Mouse (Mus musculus): ENCODE results near the gene Fbxo39. TPM values are rescaled to one million over a fixed set of nuclear protein-coding genes. Genes with fewer than 3 reads are reported as not detected.

Gene Fbxo39
- total and polyA plus RNA-seq, 2 experiments from 2014 or later, result not detected

DNA sequence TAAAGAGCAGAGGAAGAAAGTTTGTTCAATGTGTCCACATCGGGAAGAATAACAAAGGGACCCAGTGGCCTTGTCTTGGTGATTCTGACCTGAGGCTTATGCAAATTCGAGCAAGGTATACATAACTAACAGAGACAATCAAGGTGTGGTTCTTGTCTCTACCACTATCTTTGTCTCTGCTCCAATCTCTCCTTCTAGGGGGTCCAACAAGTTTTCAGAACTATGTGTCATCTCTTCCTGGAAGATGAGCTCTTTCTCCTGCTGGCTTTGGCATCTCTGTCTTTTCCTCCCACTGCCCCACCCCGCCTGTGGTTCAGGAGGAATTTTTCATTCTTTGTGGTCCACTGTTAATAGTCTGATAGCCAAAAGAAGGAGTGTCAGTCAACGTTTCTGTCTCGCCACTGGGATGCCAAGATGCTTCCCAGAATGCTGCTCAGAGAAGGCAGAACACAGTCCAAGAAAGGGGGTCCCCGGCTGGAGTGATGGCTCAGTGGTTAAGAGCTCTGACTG lies 28.2 kb upstream of the Fbxo39 start:
- ATAC-seq (ENCODE audit: insufficient read depth, low read depth) (no peak), DNase-seq (ENCODE audit: low spot score) (no peak)
- H3K27me3 ChIP-seq (ENCODE audit: control insufficient read depth, insufficient read depth, low read length), result no peaks in the 10 kb centered on the region
- no peak for TF ChIP-seq CTCF (IDR thresholded peaks at IDR 0.05; ENCODE audit: low read depth)
- TF ChIP-seq EP300 (IDR thresholded peaks at IDR 0.05; ENCODE audit: low read depth), result no peak
- no peaks in the 10 kb centered on the region for H3K9me3 ChIP-seq (replicated peaks; ENCODE audit: control insufficient read depth, low read length)
- H3K4me1 ChIP-seq (ENCODE audit: control insufficient read depth, insufficient read depth), result no peaks in the 10 kb centered on the region
- no peaks in the 10 kb centered on the region for H3K36me3 ChIP-seq (replicated peaks; ENCODE audit: control insufficient read depth, insufficient read depth, low read length)
- no peak overlapping the region for H3K4me2 ChIP-seq (ENCODE audit: low read depth, low read length)
- H3K4me3 ChIP-seq (ENCODE audit: low read depth, low read length), result no peak overlapping the region
- no peak overlapping the region for H3K9ac ChIP-seq (replicated peaks; ENCODE audit: low read depth, low read length)
- 68% methylated on average over 6 of the region's 6 CpGs for WGBS
- no peak overlapping the region for H3K27ac ChIP-seq (ENCODE audit: low read depth)

DNA sequence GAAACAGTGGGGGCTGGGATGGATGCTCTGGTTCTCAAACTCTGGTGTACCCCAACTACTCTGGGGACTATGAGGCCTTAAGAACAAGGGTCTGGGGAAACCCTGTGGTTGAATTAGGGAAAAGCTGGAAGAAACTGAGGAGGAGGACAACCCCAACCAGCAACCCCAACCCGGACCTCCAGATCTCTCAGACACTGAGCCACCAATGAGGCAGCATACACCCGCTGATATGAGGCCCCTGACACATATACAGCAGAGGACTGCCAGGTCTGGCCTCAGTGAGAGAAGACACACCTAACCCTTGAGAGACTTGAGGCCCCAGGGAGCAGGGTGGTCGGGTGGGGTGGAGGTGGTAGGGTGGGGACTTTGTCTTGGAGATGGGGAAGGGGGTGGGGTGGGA lies 27.6 kb upstream of the Fbxo39 start:
- H3K9me3 ChIP-seq (replicated peaks; ENCODE audit: control insufficient read depth, low read length), result no peaks in the 10 kb centered on the region
- no peak overlapping the region for H3K9ac ChIP-seq (replicated peaks; ENCODE audit: low read depth, low read length)
- DNase-seq (ENCODE audit: low spot score) (no peak), ATAC-seq (ENCODE audit: insufficient read depth, low read depth) (no peak)
- no peaks in the 10 kb centered on the region for H3K36me3 ChIP-seq (replicated peaks; ENCODE audit: control insufficient read depth, insufficient read depth, low read length)
- no peak overlapping the region for H3K27ac ChIP-seq (ENCODE audit: low read depth)
- H3K27me3 ChIP-seq (ENCODE audit: control insufficient read depth, insufficient read depth, low read length), result no peaks in the 10 kb centered on the region
- H3K4me1 ChIP-seq (ENCODE audit: control insufficient read depth, insufficient read depth), result no peaks in the 10 kb centered on the region
- no peak overlapping the region for H3K4me2 ChIP-seq (ENCODE audit: low read depth, low read length)
- TF ChIP-seq CTCF (IDR thresholded peaks at IDR 0.05; ENCODE audit: low read depth), result no peak
- TF ChIP-seq EP300 (IDR thresholded peaks at IDR 0.05; ENCODE audit: low read depth), result no peak
- H3K4me3 ChIP-seq (ENCODE audit: low read depth, low read length), result no peak overlapping the region
- 75% methylated on average over 3 of the region's 3 CpGs for WGBS

GRCm38 (mm10) chr11:72287126-72287525 lies 27.1 kb upstream of the Fbxo39 start:
- no peaks in the 10 kb centered on the region for H3K9me3 ChIP-seq (replicated peaks; ENCODE audit: control insufficient read depth, low read length)

DNA sequence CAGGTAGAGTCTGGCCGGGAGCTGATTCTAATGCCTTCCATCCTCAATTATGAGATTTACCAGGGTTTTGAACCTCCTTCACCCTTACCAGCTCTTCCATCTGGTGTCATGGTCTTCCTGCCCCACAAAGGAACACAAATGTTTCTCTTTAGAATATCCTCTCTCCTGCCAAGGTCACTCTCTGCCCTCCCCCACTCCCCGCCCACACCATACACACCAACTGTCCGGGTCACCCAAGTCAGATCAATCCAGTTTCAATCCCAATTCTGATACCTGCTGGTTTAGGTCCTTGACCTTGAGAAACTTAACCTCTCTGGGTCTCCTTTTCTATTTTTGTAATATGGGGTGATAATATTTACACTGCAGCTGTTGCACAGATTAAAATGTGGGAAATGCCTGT lies 26.7 kb upstream of the Fbxo39 start:
- no peaks in the 10 kb centered on the region for H3K36me3 ChIP-seq (replicated peaks; ENCODE audit: control insufficient read depth, insufficient read depth, low read length)

More at GRCm38 (mm10) chr11:72287126-72287525, 27.1 kb upstream of the Fbxo39 start:
- no peak overlapping the region for H3K27ac ChIP-seq (ENCODE audit: low read depth)
- H3K9ac ChIP-seq (replicated peaks; ENCODE audit: low read depth, low read length), result no peak overlapping the region
- ATAC-seq (ENCODE audit: insufficient read depth, low read depth) (no peak), DNase-seq (ENCODE audit: low spot score) (no peak)
- TF ChIP-seq EP300 (IDR thresholded peaks at IDR 0.05; ENCODE audit: low read depth) (no peak), CTCF (IDR thresholded peaks at IDR 0.05; ENCODE audit: low read depth) (no peak)
- no peaks in the 10 kb centered on the region for H3K4me1 ChIP-seq (ENCODE audit: control insufficient read depth, insufficient read depth)
- no peaks in the 10 kb centered on the region for H3K36me3 ChIP-seq (replicated peaks; ENCODE audit: control insufficient read depth, insufficient read depth, low read length)
- H3K4me2 ChIP-seq (ENCODE audit: low read depth, low read length), result no peak overlapping the region
- 88% methylated on average over 2 of the region's 2 CpGs for WGBS
- no peak overlapping the region for H3K4me3 ChIP-seq (ENCODE audit: low read depth, low read length)
- H3K27me3 ChIP-seq (ENCODE audit: control insufficient read depth, insufficient read depth, low read length), result no peaks in the 10 kb centered on the region

GRCm38 (mm10) chr11:72293116-72293515 lies 21.1 kb upstream of the Fbxo39 start:
- H3K4me2 ChIP-seq (ENCODE audit: low read depth, low read length), result no peak overlapping the region
- DNase-seq (ENCODE audit: low spot score) (no peak), ATAC-seq (ENCODE audit: insufficient read depth, low read depth) (no peak)
- TF ChIP-seq CTCF (IDR thresholded peaks at IDR 0.05; ENCODE audit: low read depth) (no peak), EP300 (IDR thresholded peaks at IDR 0.05; ENCODE audit: low read depth) (no peak)
- H3K4me3 ChIP-seq (ENCODE audit: low read depth, low read length), result no peak overlapping the region
- no peaks in the 10 kb centered on the region for H3K9me3 ChIP-seq (replicated peaks; ENCODE audit: control insufficient read depth, low read length)
- no peaks in the 10 kb centered on the region for H3K36me3 ChIP-seq (replicated peaks; ENCODE audit: control insufficient read depth, insufficient read depth, low read length)
- no peaks in the 10 kb centered on the region for H3K27me3 ChIP-seq (ENCODE audit: control insufficient read depth, insufficient read depth, low read length)
- no peak overlapping the region for H3K27ac ChIP-seq (ENCODE audit: low read depth)
- no peak overlapping the region for H3K9ac ChIP-seq (replicated peaks; ENCODE audit: low read depth, low read length)
- WGBS, result 71% methylated on average over 2 of the region's 2 CpGs
- no peaks in the 10 kb centered on the region for H3K4me1 ChIP-seq (ENCODE audit: control insufficient read depth, insufficient read depth)

More for the DNA sequence above, 26.7 kb upstream of the Fbxo39 start:
- H3K4me1 ChIP-seq (ENCODE audit: control insufficient read depth, insufficient read depth), result no peaks in the 10 kb centered on the region
- WGBS, result 72% methylated on average over 3 of the region's 3 CpGs
- no peak for ATAC-seq (ENCODE audit: insufficient read depth, low read depth)
- no peak overlapping the region for H3K4me2 ChIP-seq (ENCODE audit: low read depth, low read length)
- H3K27me3 ChIP-seq (ENCODE audit: control insufficient read depth, insufficient read depth, low read length), result no peaks in the 10 kb centered on the region
- no peak for DNase-seq (ENCODE audit: low spot score)
- no peak overlapping the region for H3K9ac ChIP-seq (replicated peaks; ENCODE audit: low read depth, low read length)
- no peaks in the 10 kb centered on the region for H3K9me3 ChIP-seq (replicated peaks; ENCODE audit: control insufficient read depth, low read length)
- TF ChIP-seq CTCF (IDR thresholded peaks at IDR 0.05; ENCODE audit: low read depth) (no peak), EP300 (IDR thresholded peaks at IDR 0.05; ENCODE audit: low read depth) (no peak)
- H3K4me3 ChIP-seq (ENCODE audit: low read depth, low read length), result no peak overlapping the region
- H3K27ac ChIP-seq (ENCODE audit: low read depth), result no peak overlapping the region

- peak within 1 kb of the TSS; percentile 48 for H3K9ac ChIP-seq (replicated peaks; ENCODE audit: low read depth, low read length)
- peak; percentile 85 for DNase-seq (ENCODE audit: low spot score)
- no peaks in the 10 kb centered on the region for H3K9me3 ChIP-seq (replicated peaks; ENCODE audit: control insufficient read depth, low read length)
- peak; percentile 90 for ATAC-seq (ENCODE audit: insufficient read depth, low read depth)
- no peaks in the 10 kb centered on the region for H3K27me3 ChIP-seq (ENCODE audit: control insufficient read depth, insufficient read depth, low read length)
- TF ChIP-seq EP300 (IDR thresholded peaks at IDR 0.05; ENCODE audit: low read depth), result no peak
- TF ChIP-seq CTCF (IDR thresholded peaks at IDR 0.05; ENCODE audit: low read depth), result no peak
- H3K4me2 ChIP-seq (ENCODE audit: low read depth, low read length), result peak within 1 kb of the TSS; percentile 64
- peaks cover under 1% of the 10 kb centered on the region; the same call in 1 of the 2 replicates for H3K36me3 ChIP-seq (replicated peaks; ENCODE audit: control insufficient read depth, insufficient read depth, low read length)
- H3K4me1 ChIP-seq (ENCODE audit: control insufficient read depth, insufficient read depth), result peaks cover 21% of the 10 kb centered on the region
- peak within 1 kb of the TSS; percentile 54 for H3K4me3 ChIP-seq (ENCODE audit: low read depth, low read length)
- 6% methylated on average over 6 of the region's 6 CpGs for WGBS
- peak within 1 kb of the TSS; percentile 89 for H3K27ac ChIP-seq (ENCODE audit: low read depth)
Measured at GRCm38 (mm10) chr11:72301334-72301733, 12.9 kb upstream of the Fbxo39 start, which contains the start of gene Xaf1. TSS of gene Xaf1 (plus strand) at chr11:72301629.
